Mouse (Mus musculus) forebrain, embryonic 14.5 days (tissue): ENCODE results near the gene Drd5. TPM values are rescaled to one million over a fixed set of nuclear protein-coding genes. Genes with fewer than 3 reads are reported as not detected.

Experiments
- ATAC-seq: fragments of 200-750 bp; cut with Nextera tagmentation; 2 replicates; pipeline ENCODE4 v1.8.0; 2017; ENCODE audit warnings: mild to moderate bottlenecking, moderate library complexity
- DNase-seq: peaks from one replicate; pipeline ENCODE4 v3.0.0-alpha.2; 2015; ENCODE audit warnings: low spot score
- H3K27ac ChIP-seq: fragments of 300-500 bp; sonication (generic); 2 replicates; pipeline ENCODE4 v1.5.1; 2014; ENCODE audit warnings: low read depth, mild to moderate bottlenecking, control low read depth, low read length, moderate library complexity
- H3K27me3 ChIP-seq: fragments of 300-500 bp; sonication (generic); replicated peaks from 2 replicates; pipeline ENCODE4 v1.6.1; 2014; ENCODE audit warnings: low read length, control low read depth, mixed read lengths; ENCODE audit not compliant: control insufficient read depth, insufficient read depth
- H3K36me3 ChIP-seq: fragments of 300-500 bp; sonication (generic); 2 replicates; pipeline ENCODE4 v1.6.1; 2014; ENCODE audit warnings: low read length, control low read depth; ENCODE audit not compliant: control insufficient read depth, insufficient read depth
- H3K4me1 ChIP-seq: fragments of 300-500 bp; sonication (generic); 2 replicates; pipeline ENCODE4 v1.6.1; 2014; ENCODE audit warnings: antibody characterized with exemption, low read length, control low read depth; ENCODE audit not compliant: control insufficient read depth, insufficient read depth
- H3K4me2 ChIP-seq: fragments of 300-500 bp; sonication (generic); 2 replicates; pipeline ENCODE4 v1.6.1; 2014; ENCODE audit warnings: mild to moderate bottlenecking, control low read depth, low read length
- H3K4me3 ChIP-seq: fragments of 300-500 bp; sonication (generic); 2 replicates; pipeline ENCODE4 v1.5.1; 2014; ENCODE audit warnings: low read depth, low read length, control low read depth
- H3K9ac ChIP-seq: fragments of 300-500 bp; sonication (generic); 2 replicates; pipeline ENCODE4 v1.6.1; 2014; ENCODE audit warnings: mild to moderate bottlenecking, low read length, control low read depth, moderate library complexity
- H3K9me3 ChIP-seq: fragments of 300-500 bp; sonication (generic); replicated peaks from 2 replicates; pipeline ENCODE4 v1.6.1; 2016; ENCODE audit warnings: low read length, control low read depth, mixed read lengths; ENCODE audit not compliant: control insufficient read depth
- WGBS: fragments of 180-500 bp; shearing (Covaris S2); extraction: QIAGEN DNeasy Blood & Tissue Kit; methylation state at CpG from one replicate; pipeline ENCODE4 v1.1.7; 2014; 5-methylcytosine and 5-hydroxymethylcytosine counted together
- polyA plus RNA-seq: library from polyadenylated mRNA; unstranded; fragments of >200 nt; fragmentation: Nextera tagmentation; extraction: Ambion mirVana; gene quantifications from 2 replicates; pipeline ENCODE4 v1.2.1, GENCODE M21; 2014

The Drd5 gene
- polyA plus RNA-seq, 1 experiment from 2014 or later: 0.14 TPM

DNA sequence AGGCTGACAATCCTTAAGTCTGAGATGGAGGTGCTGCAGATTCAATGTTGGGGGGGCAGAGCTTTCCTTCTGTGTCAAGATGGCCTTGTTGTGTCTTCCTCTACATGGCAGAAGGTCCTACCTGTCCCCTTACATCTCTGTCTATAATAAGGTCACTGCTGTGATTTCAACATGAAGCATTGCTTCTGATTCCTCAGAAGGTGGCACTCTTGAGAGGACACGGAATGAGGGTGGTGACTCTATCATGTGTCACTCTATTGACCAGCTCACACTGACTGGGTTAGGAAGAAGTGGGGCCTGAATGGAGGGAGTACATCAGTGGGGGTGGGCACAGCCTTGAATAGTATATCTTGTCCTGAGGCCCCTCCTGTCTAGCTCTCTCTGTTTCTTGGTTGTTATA, 15.4 kb downstream of the Drd5 start:
- no peaks in the 10 kb centered on the region for H3K36me3 ChIP-seq
- no peak for ATAC-seq
- no peaks in the 10 kb centered on the region for H3K27me3 ChIP-seq
- H3K4me3 ChIP-seq: no peak overlapping the region
- no peaks in the 10 kb centered on the region for H3K9me3 ChIP-seq
- DNase-seq: no peak
- no peak overlapping the region for H3K4me2 ChIP-seq
- 36% methylated on average over 1 of the region's 1 CpGs for WGBS
- H3K27ac ChIP-seq: no peak overlapping the region
- H3K9ac ChIP-seq: no peak overlapping the region
- H3K4me1 ChIP-seq: no peaks in the 10 kb centered on the region

DNA sequence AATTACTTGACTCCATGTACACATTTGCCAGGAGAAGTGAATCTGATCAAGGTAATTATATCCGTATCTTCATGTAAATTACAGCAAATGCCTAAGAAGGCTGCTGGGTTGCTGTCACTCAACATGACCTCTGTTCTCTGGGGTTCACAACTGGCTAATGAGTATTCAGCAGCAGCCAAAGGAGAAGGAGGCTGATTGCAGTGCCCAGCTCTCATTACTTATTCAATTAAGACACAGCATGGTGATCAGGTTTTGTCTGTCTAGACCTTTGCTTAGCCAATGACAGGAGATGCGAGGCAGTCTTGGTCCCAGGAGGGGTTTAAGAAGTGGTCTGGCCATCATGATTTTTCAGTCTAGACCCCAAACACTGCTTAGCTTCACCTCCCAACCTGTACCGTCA, 23.9 kb downstream of the Drd5 start:
- Histone ChIP-seq H3K4me2 (no peak overlapping the region), H3K27me3 (0 out of 2 replicates have a peak, but pooled peaks cover 3% of the 10 kb centered on the region), H3K4me3 (no peak overlapping the region), H3K36me3 (no peaks in the 10 kb centered on the region), H3K4me1 (no peaks in the 10 kb centered on the region), H3K27ac (no peak overlapping the region), H3K9ac (no peak overlapping the region), H3K9me3 (no peaks in the 10 kb centered on the region)
- WGBS: 32% methylated on average over 3 of the region's 3 CpGs
- DNase-seq (peak; percentile 13), ATAC-seq (no peak)

DNA sequence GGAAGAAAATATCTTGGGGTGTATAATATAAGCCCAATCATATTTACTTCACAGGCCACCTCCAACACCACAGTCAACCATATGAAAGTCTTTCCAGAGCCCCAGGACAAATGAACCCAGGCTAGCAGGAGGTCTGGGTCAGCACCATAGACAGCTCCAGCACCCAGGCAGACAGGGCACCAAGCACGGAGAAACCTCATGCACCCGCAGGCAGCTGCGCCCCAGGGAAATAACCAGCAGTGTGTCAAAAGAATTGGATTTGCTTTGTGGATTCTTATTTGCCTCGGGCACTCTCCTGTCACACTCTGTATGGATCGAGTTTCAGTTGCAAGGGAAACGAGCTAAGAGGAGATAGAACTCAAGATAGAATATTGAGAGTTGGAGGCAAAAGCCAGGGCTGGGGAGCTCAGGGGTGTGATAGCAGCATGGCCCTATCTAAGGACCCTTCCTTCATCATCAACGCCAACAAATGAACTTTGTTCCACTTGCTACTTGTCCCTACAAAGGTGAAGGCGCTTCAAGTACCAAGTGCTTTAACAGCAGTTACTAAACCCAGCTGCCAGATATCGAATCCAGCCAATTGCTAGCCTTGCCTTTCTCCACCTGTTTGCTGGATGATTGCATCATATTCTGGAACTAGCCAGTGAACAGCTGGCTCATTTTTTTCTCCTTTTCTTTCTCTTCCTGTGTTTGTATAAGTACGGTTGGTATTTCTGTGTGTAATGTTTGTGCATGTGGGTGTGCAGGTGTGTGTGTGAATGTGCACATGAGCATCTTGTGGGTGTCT, 27.7 kb downstream of the Drd5 start:
- ATAC-seq (no peak), DNase-seq (no peak)
- no peak overlapping the region for H3K27ac ChIP-seq
- H3K4me1 ChIP-seq: no peaks in the 10 kb centered on the region
- H3K9ac ChIP-seq: no peak overlapping the region
- no peaks in the 10 kb centered on the region for H3K9me3 ChIP-seq
- H3K36me3 ChIP-seq: no peaks in the 10 kb centered on the region
- 42% methylated on average over 10 of the region's 10 CpGs for WGBS
- H3K4me2 ChIP-seq: no peak overlapping the region
- no peaks in the 10 kb centered on the region for H3K27me3 ChIP-seq
- no peak overlapping the region for H3K4me3 ChIP-seq

DNA sequence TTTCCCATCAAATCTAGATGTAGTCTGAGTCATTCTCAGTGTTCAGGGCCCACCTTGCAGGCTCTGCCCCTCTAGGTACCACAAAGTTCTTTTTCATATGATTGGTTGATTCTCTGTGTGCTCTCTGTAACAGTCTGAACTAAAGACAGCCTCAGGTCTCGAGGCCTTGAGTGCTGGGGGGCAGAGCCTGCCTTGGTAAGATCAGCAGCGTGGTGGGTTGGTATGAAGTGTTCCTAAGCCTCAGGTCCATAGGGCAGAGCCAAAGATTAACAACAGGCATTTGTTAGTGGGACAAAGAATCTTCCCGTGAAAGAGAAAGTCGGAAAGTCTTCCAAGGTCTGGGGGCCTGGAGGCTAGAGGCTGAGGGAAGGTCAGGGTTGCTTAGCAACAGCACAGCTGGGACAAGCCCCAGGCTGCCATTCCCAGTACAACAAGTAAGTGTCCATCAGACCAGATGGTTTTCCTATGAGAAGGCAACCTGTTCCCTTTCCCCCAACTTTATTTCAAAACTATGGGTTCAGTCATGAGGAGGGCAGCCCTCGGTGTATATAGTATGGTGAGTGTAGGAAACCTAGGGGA, 31.3 kb downstream of the Drd5 start:
- no peak for ATAC-seq
- Histone ChIP-seq H3K36me3 (no peaks in the 10 kb centered on the region), H3K4me3 (no peak overlapping the region), H3K4me1 (no peaks in the 10 kb centered on the region), H3K9ac (no peak overlapping the region), H3K27ac (no peak overlapping the region), H3K4me2 (no peak overlapping the region), H3K9me3 (no peaks in the 10 kb centered on the region), H3K27me3 (no peaks in the 10 kb centered on the region)
- DNase-seq: no peak
- 19% methylated on average over 5 of the region's 5 CpGs for WGBS

DNA sequence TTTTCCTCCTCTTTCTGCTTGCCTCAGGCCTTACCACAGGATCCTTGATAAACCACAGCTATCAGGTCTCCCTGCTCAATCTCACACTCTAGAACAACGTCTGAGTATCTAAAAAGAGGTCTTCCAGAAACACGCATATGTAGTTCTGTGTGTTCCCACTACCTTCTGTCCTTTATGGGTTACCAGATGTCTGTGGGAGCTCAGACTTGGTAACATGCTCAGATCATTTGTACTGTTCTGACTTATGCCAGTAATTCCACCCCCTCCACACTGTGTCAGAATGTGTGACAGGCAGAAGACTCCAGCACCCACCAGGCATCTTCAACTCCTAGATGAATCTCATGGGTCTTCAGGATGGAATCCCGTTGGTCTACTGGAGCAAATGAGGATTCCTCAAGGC, 37.8 kb downstream of the Drd5 start:
- DNase-seq (no peak), ATAC-seq (no peak)
- Histone ChIP-seq H3K27me3 (no peaks in the 10 kb centered on the region), H3K36me3 (no peaks in the 10 kb centered on the region), H3K27ac (no peak overlapping the region), H3K9ac (no peak overlapping the region), H3K4me3 (no peak overlapping the region), H3K4me1 (no peaks in the 10 kb centered on the region), H3K4me2 (no peak overlapping the region), H3K9me3 (no peaks in the 10 kb centered on the region)
- WGBS: 86% methylated on average over 3 of the region's 3 CpGs

DNA sequence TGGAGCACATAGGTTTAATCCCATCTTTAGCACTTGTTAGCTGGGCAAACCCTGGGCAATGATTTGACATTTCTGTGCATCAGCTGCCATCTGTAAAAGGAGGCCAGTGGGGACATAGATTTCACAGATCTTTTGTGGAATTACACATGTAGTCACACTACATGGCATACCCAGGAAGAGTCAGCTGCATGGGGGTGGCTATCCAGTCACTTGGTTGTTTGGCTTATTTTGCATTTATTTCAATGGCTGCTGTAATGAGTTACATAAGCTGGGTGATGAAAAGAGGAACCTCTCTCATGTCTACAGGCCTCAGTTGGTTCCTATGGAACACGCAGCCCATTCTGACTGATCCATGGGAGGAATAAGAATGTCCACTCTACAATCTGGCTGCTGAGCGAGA, 40.5 kb downstream of the Drd5 start:
- ATAC-seq (no peak), DNase-seq (no peak)
- H3K36me3 ChIP-seq: no peaks in the 10 kb centered on the region
- no peak overlapping the region for H3K4me2 ChIP-seq
- H3K9ac ChIP-seq: no peak overlapping the region
- H3K27ac ChIP-seq: no peak overlapping the region
- H3K4me1 ChIP-seq: no peaks in the 10 kb centered on the region
- WGBS: 70% methylated on average over 2 of the region's 2 CpGs
- H3K9me3 ChIP-seq: no peaks in the 10 kb centered on the region
- H3K27me3 ChIP-seq: no peaks in the 10 kb centered on the region
- H3K4me3 ChIP-seq: no peak overlapping the region

DNA sequence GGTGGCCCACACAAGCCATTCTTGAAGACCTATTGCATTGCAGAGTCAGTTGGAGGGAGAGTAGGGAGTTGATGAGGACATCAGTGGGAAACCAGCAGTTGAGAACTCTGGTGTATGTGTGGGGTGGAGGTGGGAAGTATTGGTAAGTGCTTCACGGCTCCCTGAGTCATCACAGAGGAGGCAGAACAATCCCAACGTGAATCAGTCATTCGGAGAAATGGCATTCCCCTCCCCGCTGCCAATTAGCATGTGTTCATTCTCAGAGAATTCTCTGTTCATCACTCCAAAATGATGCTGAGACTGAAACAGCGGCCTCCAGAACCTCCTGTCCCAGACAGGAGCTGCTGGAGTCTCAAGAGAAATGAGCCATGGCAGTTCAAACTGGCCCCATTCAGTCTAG, 45.2 kb downstream of the Drd5 start:
- DNase-seq (no peak), ATAC-seq (no peak)
- H3K4me2 ChIP-seq: no peak overlapping the region
- WGBS: 86% methylated on average over 5 of the region's 5 CpGs
- H3K36me3 ChIP-seq: no peaks in the 10 kb centered on the region
- H3K27ac ChIP-seq: no peak overlapping the region
- no peaks in the 10 kb centered on the region for H3K27me3 ChIP-seq
- H3K9ac ChIP-seq: no peak overlapping the region
- H3K4me1 ChIP-seq: peaks cover 8% of the 10 kb centered on the region; the same call in 1 of the 2 replicates
- no peaks in the 10 kb centered on the region for H3K9me3 ChIP-seq
- H3K4me3 ChIP-seq: no peak overlapping the region

DNA sequence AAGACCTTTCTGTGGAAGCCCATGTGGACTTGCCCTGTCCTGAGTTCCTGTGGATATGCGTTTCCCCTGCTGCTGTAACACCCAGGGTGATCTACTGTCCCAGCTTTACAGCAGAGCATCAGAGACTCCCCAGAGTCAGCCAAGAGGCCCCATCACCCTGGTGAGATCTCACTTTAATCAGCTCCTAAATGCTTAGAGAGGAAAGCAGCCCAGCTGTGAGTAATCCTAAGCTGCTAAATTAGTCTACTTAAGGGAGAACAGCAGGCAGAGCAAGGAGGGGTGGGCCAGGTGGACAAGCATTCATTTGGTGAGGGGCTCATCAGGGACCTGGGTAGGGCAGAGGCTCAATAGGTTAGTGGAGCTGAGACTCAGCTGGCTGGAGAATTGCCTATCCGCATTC, 46.4 kb downstream of the Drd5 start:
- H3K27ac ChIP-seq: no peak overlapping the region
- WGBS: 22% methylated on average over 2 of the region's 2 CpGs
- no peak for ATAC-seq
- H3K4me3 ChIP-seq: no peak overlapping the region
- no peak for DNase-seq
- H3K27me3 ChIP-seq: no peaks in the 10 kb centered on the region
- no peaks in the 10 kb centered on the region for H3K9me3 ChIP-seq
- no peaks in the 10 kb centered on the region for H3K36me3 ChIP-seq
- no peak overlapping the region for H3K4me2 ChIP-seq
- no peak overlapping the region for H3K9ac ChIP-seq
- H3K4me1 ChIP-seq: peaks cover 8% of the 10 kb centered on the region; the same call in 1 of the 2 replicates
